Mouse (Mus musculus): Measurements from ENCODE around the gene Nbr1. TPM values are rescaled to one million over a fixed set of nuclear protein-coding genes. Genes with fewer than 3 reads are reported as not detected.
"Not testable (repeated sequence)": the region's sequence is repeated elsewhere in the genome, so short reads cannot be mapped to it uniquely, and the experiment has no call there.

The Nbr1 gene
- total and polyA plus RNA-seq, 3 experiments: 130 to 141 (median 134) TPM

GRCm38 (mm10) chr11:101620022-101620655 is 68.2 kb downstream of the Nbr1 start:
- not testable (repeated sequence) for DNase-seq

GRCm38 (mm10) chr11:101626649-101626994 is 74.7 kb downstream of the Nbr1 start:
- DNase-seq: no peak

- DNase-seq: peak; percentile 88
Observed at GRCm38 (mm10) chr11:101626995-101627856, 75.3 kb downstream of the Nbr1 start, which contains the start of gene Rdm1. Gene Rdm1 (plus strand): TSS chr11:101627195.

DNA sequence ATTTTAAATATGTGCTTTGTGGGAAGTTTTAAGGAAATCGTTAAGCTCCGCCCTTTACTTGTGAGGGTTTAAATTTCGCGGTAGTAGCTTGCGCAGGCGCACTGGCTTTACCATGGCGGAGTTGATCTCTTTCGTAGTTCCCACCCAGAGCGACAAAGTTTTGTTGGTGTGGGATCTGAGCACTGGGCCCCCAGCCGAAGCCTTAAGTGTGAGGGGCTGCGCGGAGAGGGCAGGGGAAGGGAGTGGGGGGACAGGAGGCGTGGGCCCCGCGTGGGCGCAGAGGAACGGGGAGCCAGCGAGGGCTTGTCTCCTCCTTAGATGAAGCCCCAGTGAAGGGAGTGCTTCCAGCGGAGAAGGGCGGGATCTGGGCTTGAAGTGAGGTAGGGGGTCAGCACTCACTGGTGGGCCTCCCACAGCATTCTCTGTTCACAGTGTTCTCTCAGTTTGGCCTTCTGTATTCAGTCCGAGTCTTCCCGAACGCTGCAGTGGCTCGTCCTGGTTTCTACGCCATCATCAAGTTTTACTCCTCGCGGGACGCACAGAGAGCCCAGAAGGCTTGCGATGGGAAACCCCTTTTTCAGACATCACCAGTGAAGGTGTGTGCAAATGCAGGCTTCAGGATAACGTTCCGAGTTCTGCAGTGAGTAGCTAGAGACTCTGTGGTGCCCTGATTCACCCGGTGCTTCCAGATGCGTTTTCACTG is 76.1 kb downstream of the Nbr1 start:
- DNase-seq: peak; percentile 91

GRCm38 (mm10) chr11:101628733-101629417 is 76.9 kb downstream of the Nbr1 start:
- not testable (repeated sequence) for DNase-seq

Other genes starting within 250 kb of the Nbr1 start
- 100 to 1,000 TPM; 107 to 160 TPM for gene Becn1, start 249.9 kb upstream of the Nbr1 start, total RNA-seq (2021)
- 81.6 and 126 TPM in 2 replicates for gene Becn1, start 249.9 kb upstream of the Nbr1 start, polyA plus RNA-seq (2012; rRNA removed)
- 100 to 1,000 TPM; 129 to 161 TPM for gene Psme3, start 235.9 kb upstream of the Nbr1 start, total RNA-seq (2021)
- gene Psme3, start 235.9 kb upstream of the Nbr1 start, polyA plus RNA-seq (2012; rRNA removed): 31.7 and 45.2 TPM in 2 replicates
- 1 to 10 TPM; 4.9 to 5.5 TPM for gene Aoc2, start 227.1 kb upstream of the Nbr1 start, total RNA-seq (2021)
- 6.3 and 7.7 TPM in 2 replicates for gene Aoc2, start 227.1 kb upstream of the Nbr1 start, polyA plus RNA-seq (2012; rRNA removed)
- gene Aoc3, start 221.5 kb upstream of the Nbr1 start, total RNA-seq (2021): 10 to 100 TPM; 48.4 to 76.6 TPM
- gene Aoc3, start 221.5 kb upstream of the Nbr1 start, polyA plus RNA-seq (2012; rRNA removed): 69.3 and 101 TPM in 2 replicates
- gene G6pc, start 184.6 kb upstream of the Nbr1 start, total RNA-seq (2021): 10 to 100 TPM in 1 of 2 experiments, 1 to 10 TPM in 1; 1.8 to 24.0 TPM
- gene G6pc, start 184.6 kb upstream of the Nbr1 start, polyA plus RNA-seq (2012; rRNA removed): 0.13 and 0.26 TPM in 2 replicates
- gene Aarsd1, start 134.5 kb upstream of the Nbr1 start, total RNA-seq (2021): 10 to 100 TPM; 21.8 to 38.2 TPM
- gene Aarsd1, start 134.5 kb upstream of the Nbr1 start, polyA plus RNA-seq (2012; rRNA removed): 25.0 and 28.1 TPM in 2 replicates
- gene Gm27029, start 127.4 kb upstream of the Nbr1 start, total RNA-seq (2021): 1 to 10 TPM; 1.9 to 5.6 TPM
- gene Gm27029, start 127.4 kb upstream of the Nbr1 start, polyA plus RNA-seq (2012; rRNA removed): 0.24 TPM in 1 of 2 replicates, not detected in the other
- 10 to 100 TPM; 23.7 to 24.4 TPM for gene Rundc1, start 127.1 kb upstream of the Nbr1 start, total RNA-seq (2021)
- 22.0 and 22.1 TPM in 2 replicates for gene Rundc1, start 127.1 kb upstream of the Nbr1 start, polyA plus RNA-seq (2012; rRNA removed)
- gene Ptges3l, start 126.8 kb upstream of the Nbr1 start, total RNA-seq (2021): 1 to 10 TPM; 2.1 to 4.3 TPM
- gene Ptges3l, start 126.8 kb upstream of the Nbr1 start, polyA plus RNA-seq (2012; rRNA removed): 0.93 and 1.1 TPM in 2 replicates
- gene Rpl27, start 109.9 kb upstream of the Nbr1 start, total RNA-seq (2021): 10 to 100 TPM; 34.0 to 75.2 TPM
- 133 and 183 TPM in 2 replicates for gene Rpl27, start 109.9 kb upstream of the Nbr1 start, polyA plus RNA-seq (2012; rRNA removed)
- 10 to 100 TPM; 33.2 to 40.5 TPM for gene Ifi35, start 103.7 kb upstream of the Nbr1 start, total RNA-seq (2021)
- 32.3 and 44.1 TPM in 2 replicates for gene Ifi35, start 103.7 kb upstream of the Nbr1 start, polyA plus RNA-seq (2012; rRNA removed)
- gene Rnd2, start 87.2 kb upstream of the Nbr1 start, total RNA-seq (2021): 10 to 100 TPM in 1 of 2 experiments, 1 to 10 TPM in 1; 6.0 to 12.9 TPM
- 6.0 and 11.3 TPM in 2 replicates for gene Rnd2, start 87.2 kb upstream of the Nbr1 start, polyA plus RNA-seq (2012; rRNA removed)
- gene Vat1, start 85.9 kb upstream of the Nbr1 start, total RNA-seq (2021): 100 to 1,000 TPM in 1 of 2 experiments, 10 to 100 TPM in 1; 95.6 to 189 TPM
- 151 and 157 TPM in 2 replicates for gene Vat1, start 85.9 kb upstream of the Nbr1 start, polyA plus RNA-seq (2012; rRNA removed)
- gene Brca1, start 194 bp upstream of the Nbr1 start, total RNA-seq (2021): 1 to 10 TPM in 1 of 2 experiments, under 1 TPM in 1; 0.84 to 1.3 TPM
- gene Brca1, start 194 bp upstream of the Nbr1 start, polyA plus RNA-seq (2012; rRNA removed): 0.11 and 0.20 TPM in 2 replicates
- 10 to 100 TPM; 14.4 to 17.0 TPM for gene Tmem106a, start 30.1 kb downstream of the Nbr1 start, total RNA-seq (2021)
- gene Tmem106a, start 30.1 kb downstream of the Nbr1 start, polyA plus RNA-seq (2012; rRNA removed): 25.1 and 28.6 TPM in 2 replicates
- not detected for gene Gm11634, start 47.1 kb downstream of the Nbr1 start, total RNA-seq (2021)
- gene Gm11634, start 47.1 kb downstream of the Nbr1 start, polyA plus RNA-seq (2012; rRNA removed): not detected in 2 replicates
- gene Rdm1, start 75.0 kb downstream of the Nbr1 start, total RNA-seq (2021): 10 to 100 TPM; 28.7 to 29.8 TPM
- 17.5 and 19.9 TPM in 2 replicates for gene Rdm1, start 75.0 kb downstream of the Nbr1 start, polyA plus RNA-seq (2012; rRNA removed)
- gene Arl4d, start 113.4 kb downstream of the Nbr1 start, total RNA-seq (2021): 10 to 100 TPM; 10.8 to 16.6 TPM
- gene Arl4d, start 113.4 kb downstream of the Nbr1 start, polyA plus RNA-seq (2012; rRNA removed): 4.0 and 4.8 TPM in 2 replicates
- gene Dhx8, start 180.8 kb downstream of the Nbr1 start, total RNA-seq (2021): 10 to 100 TPM; 25.0 to 28.6 TPM
- gene Dhx8, start 180.8 kb downstream of the Nbr1 start, polyA plus RNA-seq (2012; rRNA removed): 4.9 and 5.8 TPM in 2 replicates
- gene Etv4, start 233.2 kb downstream of the Nbr1 start, total RNA-seq (2021): 1 to 10 TPM in 1 of 2 experiments, under 1 TPM in 1; 0.58 to 1.9 TPM
- 3.4 and 4.7 TPM in 2 replicates for gene Etv4, start 233.2 kb downstream of the Nbr1 start, polyA plus RNA-seq (2012; rRNA removed)